Mouse (Mus musculus): ENCODE results near the gene Macf1. TPM values are rescaled to one million over a fixed set of nuclear protein-coding genes. Genes with fewer than 3 reads are reported as not detected.

Gene Macf1
- polyA plus RNA-seq, 2 experiments: 79.8 to 103 TPM

- 30% methylated on average over 2 of the region's 2 CpGs for WGBS
- Histone ChIP-seq H3K4me2 (replicated peaks; ENCODE audit: low read depth, low read length, severe bottlenecking) (peak overlapping the region; percentile 77; the same call in 1 of the 2 replicates), H3K27me3 (ENCODE audit: control insufficient read depth, insufficient read depth, low read length) (no peaks in the 10 kb centered on the region), H3K4me1 (ENCODE audit: control insufficient read depth, insufficient read depth, low read length) (peaks cover 44% of the 10 kb centered on the region), H3K9ac (ENCODE audit: low read depth, low read length, severe bottlenecking) (no peak overlapping the region), H3K27ac (replicated peaks; ENCODE audit: low read depth, low read length) (peak overlapping the region; percentile 22; the same call in 1 of the 2 replicates), H3K9me3 (ENCODE audit: control insufficient read depth, low read length) (no peaks in the 10 kb centered on the region), H3K36me3 (ENCODE audit: control insufficient read depth, insufficient read depth, low read length) (peaks cover 15% of the 10 kb centered on the region; the same call in 1 of the 2 replicates), H3K4me3 (replicated peaks; ENCODE audit: low read length) (peak overlapping the region; percentile 85; the same call in 1 of the 2 replicates)
- TF ChIP-seq POLR2A (IDR thresholded peaks at IDR 0.05; ENCODE audit: borderline replicate concordance, extremely low read depth, insufficient read depth, insufficient read length): no peak
- ATAC-seq (ENCODE audit: low FRiP score, low read depth) (no peak), DNase-seq (ENCODE audit: low spot score) (no peak)
These were observed 271.2 kb downstream of the Macf1 start for GRCm38 (mm10) chr4:123412981-123413380.

GRCm38 (mm10) chr4:123412528-123412878 lies 271.7 kb downstream of the Macf1 start:
- TF ChIP-seq POLR2A (IDR thresholded peaks at IDR 0.05; ENCODE audit: borderline replicate concordance, extremely low read depth, insufficient read depth, insufficient read length): no peak
- Histone ChIP-seq H3K27ac (replicated peaks; ENCODE audit: low read depth, low read length) (peak overlapping the region; percentile 92), H3K9me3 (ENCODE audit: control insufficient read depth, low read length) (no peaks in the 10 kb centered on the region), H3K4me3 (replicated peaks; ENCODE audit: low read length) (peak overlapping the region; percentile 85), H3K36me3 (ENCODE audit: control insufficient read depth, insufficient read depth, low read length) (peaks cover 20% of the 10 kb centered on the region; the same call in 1 of the 2 replicates), H3K27me3 (ENCODE audit: control insufficient read depth, insufficient read depth, low read length) (no peaks in the 10 kb centered on the region), H3K4me1 (ENCODE audit: control insufficient read depth, insufficient read depth, low read length) (peaks cover 48% of the 10 kb centered on the region), H3K9ac (ENCODE audit: low read depth, low read length, severe bottlenecking) (peak overlapping the region; percentile 90), H3K4me2 (replicated peaks; ENCODE audit: low read depth, low read length, severe bottlenecking) (peak overlapping the region; percentile 77)
- ATAC-seq (ENCODE audit: low FRiP score, low read depth): no peak
- DNase-seq (ENCODE audit: low spot score): peak; percentile 49
- WGBS: 3% methylated on average over 6 of the region's 6 CpGs

GRCm38 (mm10) chr4:123411732-123412527 lies 272.2 kb downstream of the Macf1 start:
- peak; percentile 58; the same call in 1 of the 2 replicates for TF ChIP-seq POLR2A (IDR thresholded peaks at IDR 0.05; ENCODE audit: borderline replicate concordance, extremely low read depth, insufficient read depth, insufficient read length)
- peaks cover 21% of the 10 kb centered on the region; the same call in 1 of the 2 replicates for H3K36me3 ChIP-seq (ENCODE audit: control insufficient read depth, insufficient read depth, low read length)
- no peaks in the 10 kb centered on the region for H3K27me3 ChIP-seq (ENCODE audit: control insufficient read depth, insufficient read depth, low read length)
- H3K9me3 ChIP-seq (ENCODE audit: control insufficient read depth, low read length): no peaks in the 10 kb centered on the region
- peaks cover 51% of the 10 kb centered on the region for H3K4me1 ChIP-seq (ENCODE audit: control insufficient read depth, insufficient read depth, low read length)
- peak overlapping the region; percentile 90 for H3K9ac ChIP-seq (ENCODE audit: low read depth, low read length, severe bottlenecking)
- peak overlapping the region; percentile 92 for H3K27ac ChIP-seq (replicated peaks; ENCODE audit: low read depth, low read length)
- peak overlapping the region; percentile 77 for H3K4me2 ChIP-seq (replicated peaks; ENCODE audit: low read depth, low read length, severe bottlenecking)
- peak overlapping the region; percentile 85 for H3K4me3 ChIP-seq (replicated peaks; ENCODE audit: low read length)
- DNase-seq (ENCODE audit: low spot score): peak; percentile 97
- WGBS: 1% methylated on average over 39 of the region's 69 CpGs
- peak; percentile 95 for ATAC-seq (ENCODE audit: low FRiP score, low read depth)

- peak overlapping the region; percentile 77 for H3K4me2 ChIP-seq (replicated peaks; ENCODE audit: low read depth, low read length, severe bottlenecking)
- DNase-seq (ENCODE audit: low spot score) (peak; percentile 33), ATAC-seq (ENCODE audit: low FRiP score, low read depth) (peak; percentile 14)
- peak overlapping the region; percentile 92 for H3K27ac ChIP-seq (replicated peaks; ENCODE audit: low read depth, low read length)
- H3K36me3 ChIP-seq (ENCODE audit: control insufficient read depth, insufficient read depth, low read length): peaks cover 21% of the 10 kb centered on the region; the same call in 1 of the 2 replicates
- TF ChIP-seq POLR2A (IDR thresholded peaks at IDR 0.05; ENCODE audit: borderline replicate concordance, extremely low read depth, insufficient read depth, insufficient read length): no peak
- WGBS: 3% methylated on average over 34 of the region's 36 CpGs
- H3K27me3 ChIP-seq (ENCODE audit: control insufficient read depth, insufficient read depth, low read length): no peaks in the 10 kb centered on the region
- peak overlapping the region; percentile 85 for H3K4me3 ChIP-seq (replicated peaks; ENCODE audit: low read length)
- no peaks in the 10 kb centered on the region for H3K9me3 ChIP-seq (ENCODE audit: control insufficient read depth, low read length)
- H3K4me1 ChIP-seq (ENCODE audit: control insufficient read depth, insufficient read depth, low read length): peaks cover 58% of the 10 kb centered on the region
- peak overlapping the region; percentile 90 for H3K9ac ChIP-seq (ENCODE audit: low read depth, low read length, severe bottlenecking)
These were observed 273.0 kb downstream of the Macf1 start for GRCm38 (mm10) chr4:123411006-123411731.

GRCm38 (mm10) chr4:123409752-123410151 lies 274.4 kb downstream of the Macf1 start:
- Histone ChIP-seq H3K27ac (replicated peaks; ENCODE audit: low read depth, low read length) (0 out of 2 replicates have a peak overlapping the region, but pooled peaks have one; percentile 6), H3K4me1 (ENCODE audit: control insufficient read depth, insufficient read depth, low read length) (peaks cover 71% of the 10 kb centered on the region), H3K36me3 (ENCODE audit: control insufficient read depth, insufficient read depth, low read length) (peaks cover 21% of the 10 kb centered on the region; the same call in 1 of the 2 replicates), H3K4me2 (replicated peaks; ENCODE audit: low read depth, low read length, severe bottlenecking) (peak overlapping the region; percentile 77; the same call in 1 of the 2 replicates), H3K9ac (ENCODE audit: low read depth, low read length, severe bottlenecking) (no peak overlapping the region), H3K27me3 (ENCODE audit: control insufficient read depth, insufficient read depth, low read length) (no peaks in the 10 kb centered on the region), H3K4me3 (replicated peaks; ENCODE audit: low read length) (no peak overlapping the region; the same call in 1 of the 2 replicates), H3K9me3 (ENCODE audit: control insufficient read depth, low read length) (no peaks in the 10 kb centered on the region)
- peak; percentile 66 for DNase-seq (ENCODE audit: low spot score)
- WGBS: 43% methylated on average over 1 of the region's 1 CpGs
- ATAC-seq (ENCODE audit: low FRiP score, low read depth): no peak
- no peak for TF ChIP-seq POLR2A (IDR thresholded peaks at IDR 0.05; ENCODE audit: borderline replicate concordance, extremely low read depth, insufficient read depth, insufficient read length)

Data from limb, embryonic 14.5 days (tissue).